Mouse (Mus musculus) cortical plate, adult 2 months (tissue): ENCODE data around the gene Cir1.

Source experiments
- CTCF ChIP-seq: fragments of 200-500 bp; IDR thresholded peaks from 2 replicates; pipeline ENCODE4 v1.5.1; 2011; ENCODE audit warnings: mild to moderate bottlenecking, control low read depth, low read length; ENCODE audit not compliant: insufficient read depth; ENCODE audit errors: extremely low read depth
- POLR2A ChIP-seq: fragments of 200-500 bp; IDR thresholded peaks from 2 replicates; pipeline ENCODE4 v1.6.1; 2011; ENCODE audit warnings: mild to moderate bottlenecking, low read length, control low read depth; ENCODE audit not compliant: insufficient read depth; ENCODE audit errors: extremely low read depth

DNA sequence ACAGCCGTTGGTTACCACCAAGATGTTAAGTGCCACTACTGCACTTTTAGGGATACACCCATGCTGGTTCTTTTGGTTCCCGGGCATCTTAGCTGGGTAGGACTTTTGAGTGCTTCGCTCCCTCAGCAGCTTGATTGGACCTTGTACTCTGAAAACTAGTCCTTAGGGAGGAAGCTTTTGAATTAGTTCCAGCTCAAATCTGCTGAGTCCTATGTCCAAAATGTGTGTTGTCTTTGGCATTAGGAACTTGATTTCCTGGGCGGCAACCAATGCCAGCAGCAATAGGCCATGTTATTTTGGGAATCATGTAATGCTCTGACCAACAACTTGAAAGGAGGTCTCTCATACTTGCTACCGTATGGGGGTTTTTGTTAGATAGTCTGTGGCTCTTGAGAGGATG is 13.4 kb upstream of the Cir1 start:
- TF ChIP-seq CTCF (no peak), POLR2A (no peak)
